Mouse (Mus musculus): ENCODE data around the gene Tmeff1.
"Not testable (repeated sequence)": the region's sequence is repeated elsewhere in the genome, so short reads cannot be mapped to it uniquely, and the experiment has no call there.

The Tmeff1 gene

DNA sequence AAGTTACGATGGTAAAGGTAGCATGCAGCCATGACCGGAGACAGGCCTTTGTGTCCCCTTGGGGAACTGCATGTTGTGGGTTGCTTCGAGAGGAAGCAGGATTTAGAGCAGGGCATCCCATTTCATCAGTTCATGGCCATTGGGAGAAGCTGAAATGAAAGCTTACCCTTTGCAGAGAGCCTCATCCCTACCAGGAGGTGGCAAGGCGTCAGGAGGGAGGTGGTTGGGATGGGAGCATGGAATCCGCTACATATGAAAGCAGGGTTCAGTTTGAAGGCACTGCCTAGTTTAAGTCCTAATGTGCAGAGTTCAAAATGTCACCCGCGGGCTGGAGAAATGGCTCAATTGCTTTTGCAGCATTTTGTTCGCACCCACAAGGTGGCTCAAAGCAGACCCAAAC lies 92.3 kb downstream of the Tmeff1 start:
- no peak for DNase-seq (ENCODE audit: low spot score)

- DNase-seq (ENCODE audit: low spot score) = no peak
Measured at GRCm38 (mm10) chr4:48677812-48678211, 92.8 kb downstream of the Tmeff1 start.

DNA sequence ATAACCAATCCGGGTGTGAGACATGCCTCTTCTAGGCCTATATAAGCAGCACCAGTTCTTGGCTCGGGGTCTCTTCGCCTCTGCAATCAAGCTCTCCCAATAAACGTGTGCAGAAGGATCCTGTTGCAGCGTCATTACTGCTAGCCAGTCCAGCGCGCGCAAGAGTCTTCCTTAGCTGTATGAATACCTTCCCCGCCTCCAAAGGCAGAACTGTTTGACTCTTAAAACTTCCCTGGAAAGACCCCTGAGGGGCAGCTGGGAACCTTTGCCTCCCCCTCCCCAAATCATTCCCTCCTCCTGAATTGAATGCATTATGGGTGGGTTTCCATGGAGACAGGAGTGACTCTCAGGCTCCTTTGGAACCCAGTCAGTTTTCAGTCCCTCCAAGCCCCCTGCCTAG lies 93.8 kb downstream of the Tmeff1 start:
- no peak for DNase-seq (ENCODE audit: low spot score)

DNA sequence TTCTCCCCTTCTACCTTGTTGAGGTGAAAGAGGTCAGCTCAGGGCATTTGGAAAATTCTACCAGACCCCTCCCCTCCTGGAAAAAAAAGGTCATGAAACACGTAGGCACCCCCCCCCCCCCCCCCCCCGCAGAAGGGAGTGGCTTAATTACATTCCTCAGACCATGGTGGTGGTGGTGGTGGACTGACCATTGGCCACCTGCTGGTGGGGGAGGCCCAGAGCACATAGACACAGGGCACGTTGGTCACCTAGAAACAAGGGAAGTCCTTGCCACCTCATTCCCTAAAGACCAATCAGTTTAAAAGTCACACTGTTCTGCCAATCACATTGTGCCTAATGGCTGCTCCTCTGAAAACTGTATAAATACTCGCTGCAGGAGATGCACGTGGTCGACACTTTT lies 94.8 kb downstream of the Tmeff1 start:
- not testable (repeated sequence) for DNase-seq (ENCODE audit: low spot score)

- no peak for DNase-seq (ENCODE audit: low spot score)
Measured at GRCm38 (mm10) chr4:48680214-48680613, 95.2 kb downstream of the Tmeff1 start.

DNA sequence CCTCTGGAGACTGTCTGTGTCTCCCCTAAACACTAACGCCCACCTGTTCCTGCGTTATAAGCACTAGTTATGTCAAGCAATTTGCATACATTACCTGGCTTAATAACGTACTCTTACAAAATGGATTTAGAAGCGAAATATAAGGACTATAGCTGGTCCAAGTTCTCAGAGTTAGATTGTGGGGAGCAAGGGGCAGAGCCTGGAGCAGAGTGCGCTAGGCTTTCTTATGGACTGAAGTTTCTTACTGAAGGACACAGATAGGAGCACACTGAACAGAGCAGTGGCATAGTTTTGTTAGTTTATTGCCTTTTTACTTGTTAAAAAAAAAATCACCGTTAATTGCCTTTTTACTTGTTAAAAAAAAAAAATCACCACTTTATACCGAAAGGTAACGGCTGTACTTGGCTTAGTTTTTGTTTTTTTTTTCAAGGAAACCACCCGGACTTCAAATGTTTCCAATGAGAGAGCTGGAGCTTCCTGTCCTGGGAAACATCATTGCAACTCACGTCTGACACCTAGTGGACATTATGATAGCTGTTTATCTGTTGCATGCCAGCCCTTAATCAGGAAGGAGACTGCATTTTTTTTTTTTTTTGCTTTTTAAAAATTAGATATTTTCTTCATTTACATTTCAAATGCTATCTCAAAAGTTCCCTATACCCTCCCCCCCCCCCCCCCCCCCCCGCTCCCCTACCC lies 95.8 kb downstream of the Tmeff1 start:
- peak; percentile 47 for DNase-seq (ENCODE audit: low spot score)

GRCm38 (mm10) chr4:48683126-48683525 lies 98.2 kb downstream of the Tmeff1 start:
- DNase-seq (ENCODE audit: low spot score) = no peak

GRCm38 (mm10) chr4:48683633-48684209 lies 98.7 kb downstream of the Tmeff1 start:
- not testable (repeated sequence) for DNase-seq (ENCODE audit: low spot score)

GRCm38 (mm10) chr4:48684593-48685187 lies 99.7 kb downstream of the Tmeff1 start:
- no peak for DNase-seq (ENCODE audit: low spot score)

- DNase-seq (ENCODE audit: low spot score) = no peak
Measured at GRCm38 (mm10) chr4:48688148-48688547, 103.2 kb downstream of the Tmeff1 start.

- DNase-seq (ENCODE audit: low spot score) = no peak
Measured at GRCm38 (mm10) chr4:48690640-48691039, 105.7 kb downstream of the Tmeff1 start.

- peak; percentile 32 for DNase-seq (ENCODE audit: low spot score)
Measured at GRCm38 (mm10) chr4:48691793-48692437, 106.9 kb downstream of the Tmeff1 start.

- DNase-seq (ENCODE audit: low spot score) = no peak
Measured at GRCm38 (mm10) chr4:48692736-48693292, 107.8 kb downstream of the Tmeff1 start.

GRCm38 (mm10) chr4:48696706-48697105 lies 111.7 kb downstream of the Tmeff1 start:
- no peak for DNase-seq (ENCODE audit: low spot score)

DNA sequence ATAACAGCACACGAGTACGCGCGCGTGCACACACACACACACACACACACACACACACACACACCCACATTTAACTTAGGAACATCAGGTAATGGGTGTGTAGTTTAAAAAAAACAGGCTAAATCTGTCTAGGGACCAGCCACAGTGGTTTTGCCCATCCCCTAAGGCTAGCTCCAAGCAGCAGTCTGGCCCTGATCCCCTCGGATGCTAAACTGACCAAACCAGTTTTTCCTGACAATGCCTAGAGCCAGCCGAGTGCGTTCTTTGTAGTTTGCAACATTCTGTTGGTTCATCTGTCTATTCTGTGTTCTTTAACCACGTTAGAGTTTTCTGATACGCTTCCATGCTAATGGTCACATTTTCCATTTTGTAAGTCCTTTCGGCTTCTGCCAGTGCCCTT lies 112.3 kb downstream of the Tmeff1 start:
- DNase-seq (ENCODE audit: low spot score) = no peak

Measured in urinary bladder, postnatal 14 days (tissue).